Mouse (Mus musculus) bone marrow, adult 2 months (tissue): ENCODE measurements around the gene Josd2.

ENCODE experiments used
- CTCF ChIP-seq: fragments of 200-500 bp; IDR thresholded peaks from 2 replicates; pipeline ENCODE4 v1.5.1; 2011; ENCODE audit warnings: low read length, control low read depth; ENCODE audit not compliant: control insufficient read depth, insufficient read depth
- POLR2A ChIP-seq: fragments of 200-500 bp; IDR thresholded peaks from 2 replicates; pipeline ENCODE4 v1.6.1; 2011; ENCODE audit warnings: low read depth, mild to moderate bottlenecking, control low read depth, low read length, borderline replicate concordance; ENCODE audit not compliant: control insufficient read depth

DNA sequence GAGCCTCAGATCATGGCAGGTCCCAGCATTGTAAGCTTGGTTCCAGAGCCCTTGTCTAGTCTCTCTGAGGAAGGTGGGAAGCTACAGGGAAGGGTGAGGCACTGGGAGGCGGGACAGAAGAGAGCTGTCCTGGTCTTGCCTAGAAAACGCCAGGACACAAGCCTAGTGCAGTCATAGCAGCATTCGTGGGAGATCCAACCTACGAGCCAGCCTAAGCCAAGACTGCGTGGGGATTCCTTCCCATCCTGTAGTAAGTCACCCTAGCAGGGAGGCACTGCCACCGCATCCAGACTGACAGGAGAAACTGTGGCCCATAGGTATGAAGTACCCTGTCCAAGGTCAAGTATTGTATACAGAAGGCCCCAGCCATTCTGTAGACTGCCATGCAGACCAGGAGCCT is 35.2 kb upstream of the Josd2 start:
- TF ChIP-seq POLR2A (no peak), CTCF (no peak)
